Mouse (Mus musculus): ENCODE data around the gene Eftud2.
A peak's percentile ranks its signal among the peaks of the same experiment; 100 is the strongest.

Gene Eftud2

DNA sequence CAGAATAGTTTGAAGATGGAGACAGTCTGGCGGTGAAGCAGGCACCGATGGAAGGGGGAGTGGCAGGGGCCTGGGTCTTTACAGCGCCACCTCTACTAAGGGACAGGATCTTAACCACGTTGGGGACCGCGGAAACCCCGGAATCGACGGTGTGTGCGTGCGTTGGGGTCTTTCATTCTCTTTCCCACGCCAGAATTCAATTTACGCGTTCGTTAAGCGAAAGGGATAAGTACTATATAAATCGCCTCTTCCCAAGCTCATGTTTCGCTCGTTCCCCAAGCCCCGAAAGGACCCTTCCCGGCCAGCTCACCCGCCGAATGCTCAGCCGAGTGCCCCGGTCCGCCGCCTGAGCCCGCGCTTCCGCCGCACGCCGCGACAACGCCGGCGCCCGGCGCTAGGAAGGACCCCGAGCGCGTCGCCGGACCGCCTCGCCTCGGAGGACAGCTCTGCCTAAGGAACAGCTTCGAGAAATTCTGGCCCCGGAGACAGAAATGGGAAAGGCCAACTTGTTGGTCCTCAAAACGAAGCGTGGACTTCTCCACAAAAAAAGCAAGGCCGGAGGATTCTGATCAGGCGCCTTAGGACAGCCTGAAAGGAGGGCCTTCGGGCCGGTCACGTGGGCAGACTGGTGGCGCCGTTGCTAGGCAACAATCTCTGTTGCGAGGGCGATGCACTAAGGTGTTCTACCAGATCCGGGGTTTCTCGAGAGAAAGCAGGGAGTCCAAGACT lies at the start of gene Eftud2, which contains the start of gene Ccdc103:
Gene Eftud2 (minus strand): TSS at position 401 of the 729 bp plus-strand sequence.
Gene Ccdc103 (plus strand): TSS at position 620 of the 729 bp plus-strand sequence.
- peak; percentile 85; the same call in 1 of the 2 replicates for TF ChIP-seq GATA4 (IDR thresholded peaks at IDR 0.05; ENCODE audit: insufficient replicate concordance, low read length)

GRCm38 (mm10) chr11:102925351-102925717 lies 44.5 kb upstream of the Eftud2 start:
- TF ChIP-seq GATA4 (IDR thresholded peaks at IDR 0.05; ENCODE audit: insufficient replicate concordance, low read length) = no peak

DNA sequence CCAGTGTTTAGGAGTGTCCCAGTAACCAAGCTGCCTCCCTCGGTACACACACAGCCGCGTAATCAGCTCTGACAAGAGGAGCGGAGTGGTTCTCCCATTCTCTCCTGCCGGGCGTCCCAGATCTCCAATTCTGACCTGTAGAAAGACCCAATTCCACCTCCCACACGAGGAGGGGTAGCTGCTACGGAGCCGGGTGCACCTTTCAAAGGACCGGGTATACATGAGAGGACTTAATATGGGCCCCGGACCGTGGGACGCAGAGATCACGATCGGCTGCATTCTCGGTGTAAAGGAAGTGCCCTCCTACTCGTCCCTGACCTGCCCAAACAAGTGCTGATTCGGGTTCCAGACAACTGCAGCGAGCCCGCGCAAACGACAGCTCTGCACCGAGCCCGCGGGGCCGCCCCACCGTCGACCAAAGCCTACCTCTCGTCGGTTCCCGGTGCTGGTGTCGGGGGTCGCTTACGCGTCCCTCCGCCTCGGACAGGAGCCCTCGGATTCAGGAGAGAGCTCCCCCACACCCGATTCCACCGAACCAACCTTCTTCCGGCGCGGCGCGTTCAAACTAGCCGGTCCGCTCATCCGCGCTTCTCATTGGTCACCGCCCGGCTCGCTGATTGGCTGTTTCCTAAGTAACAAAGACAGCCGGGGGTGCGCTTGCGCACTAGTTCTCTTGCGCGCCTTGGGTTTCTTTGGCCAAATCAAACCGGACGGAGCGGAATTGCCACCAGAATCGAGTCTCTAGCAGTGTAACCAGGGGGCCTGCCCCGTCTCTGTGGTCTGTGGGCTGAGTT lies 44.0 kb upstream of the Eftud2 start, which contains the start of gene Kif18b:
Gene Kif18b (minus strand): TSS at position 568 of the 794 bp plus-strand sequence.
- no peak for TF ChIP-seq GATA4 (IDR thresholded peaks at IDR 0.05; ENCODE audit: insufficient replicate concordance, low read length)

DNA sequence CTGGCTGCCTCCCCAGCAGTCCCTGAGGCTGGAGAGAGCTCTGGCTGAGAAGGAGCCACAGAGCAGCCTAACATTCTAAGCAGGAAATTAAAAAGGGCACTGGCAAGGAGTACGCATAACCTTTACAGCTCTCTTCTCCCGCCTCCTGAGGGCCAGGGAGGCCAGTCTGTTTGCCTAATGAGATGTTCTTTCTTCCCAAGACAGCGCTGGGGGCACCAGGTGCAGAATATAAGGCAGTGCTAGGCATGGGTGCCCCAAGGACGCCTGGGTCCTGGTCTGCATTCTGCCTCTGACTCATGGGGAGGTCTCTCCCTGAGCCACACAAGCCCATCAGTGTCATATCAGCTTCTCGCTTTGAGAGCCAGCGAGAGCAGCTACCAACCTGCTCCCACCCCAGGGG lies 40.7 kb upstream of the Eftud2 start:
- no peak for TF ChIP-seq GATA4 (IDR thresholded peaks at IDR 0.05; ENCODE audit: insufficient replicate concordance, low read length)

GRCm38 (mm10) chr11:102918077-102918476 lies 37.3 kb upstream of the Eftud2 start:
- TF ChIP-seq GATA4 (IDR thresholded peaks at IDR 0.05; ENCODE audit: insufficient replicate concordance, low read length) = no peak

DNA sequence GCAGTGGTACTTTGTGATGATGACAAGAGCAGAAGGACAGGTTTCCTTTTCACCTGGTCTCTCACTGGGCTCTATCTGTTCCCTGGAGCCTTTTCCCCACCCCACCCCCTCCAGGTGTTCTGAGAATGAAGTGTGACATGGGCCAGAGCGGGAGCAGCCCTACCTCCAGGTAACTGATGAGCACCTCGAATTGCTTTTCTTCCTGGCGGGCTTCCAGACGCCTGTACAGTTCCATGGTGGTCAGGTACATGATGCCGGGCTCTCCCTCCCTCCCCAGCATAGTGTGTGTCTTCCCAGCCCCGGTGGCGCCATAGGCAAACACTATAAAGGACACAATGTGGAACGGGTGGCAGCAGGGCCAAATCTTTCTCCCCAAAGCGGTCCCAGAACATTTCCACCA lies 34.6 kb upstream of the Eftud2 start:
- TF ChIP-seq GATA4 (IDR thresholded peaks at IDR 0.05; ENCODE audit: insufficient replicate concordance, low read length) = no peak

DNA sequence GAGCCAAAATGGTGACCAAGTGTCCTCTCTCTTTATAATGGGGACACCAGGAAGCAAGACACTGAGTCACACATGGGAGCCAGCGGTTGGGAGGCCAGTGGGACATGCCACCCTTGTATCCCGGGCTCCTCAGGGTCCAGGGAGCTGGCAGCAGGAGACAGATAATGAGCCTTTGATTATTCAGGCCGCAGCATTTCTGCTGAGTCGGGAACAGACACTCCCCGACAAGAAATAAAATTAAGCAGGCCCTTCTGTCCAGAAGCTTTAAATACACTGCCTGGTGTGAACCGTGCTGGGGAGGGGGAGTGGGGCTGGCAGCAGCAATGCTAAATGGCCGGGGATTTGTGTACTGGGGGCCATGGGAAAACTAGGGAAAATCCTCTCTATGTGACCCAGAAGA lies 30.6 kb upstream of the Eftud2 start:
- TF ChIP-seq GATA4 (IDR thresholded peaks at IDR 0.05; ENCODE audit: insufficient replicate concordance, low read length) = no peak

- TF ChIP-seq GATA4 (IDR thresholded peaks at IDR 0.05; ENCODE audit: insufficient replicate concordance, low read length) = no peak
Measured at GRCm38 (mm10) chr11:102903654-102904053, 22.9 kb upstream of the Eftud2 start.

DNA sequence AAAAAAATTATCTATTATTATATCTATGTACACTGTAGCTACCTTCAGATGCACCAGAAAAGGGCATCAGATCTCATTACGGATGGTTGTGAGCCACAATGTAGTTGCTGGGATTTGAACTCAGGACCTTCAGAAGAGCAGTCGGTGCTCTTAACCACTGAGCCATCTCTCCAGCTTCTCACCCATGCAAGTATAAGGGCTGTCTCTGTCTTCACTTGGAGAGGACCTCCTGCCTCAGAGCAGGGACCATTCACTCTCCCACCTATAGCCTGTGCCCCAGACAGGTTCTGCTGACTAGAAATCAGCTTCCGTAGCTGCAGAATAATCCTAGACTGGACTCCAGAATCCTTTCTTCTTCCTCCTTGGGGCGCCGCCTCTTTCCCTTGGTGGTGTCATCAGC lies 21.3 kb upstream of the Eftud2 start:
- no peak for TF ChIP-seq GATA4 (IDR thresholded peaks at IDR 0.05; ENCODE audit: insufficient replicate concordance, low read length)

- no peak for TF ChIP-seq GATA4 (IDR thresholded peaks at IDR 0.05; ENCODE audit: insufficient replicate concordance, low read length)
Measured at GRCm38 (mm10) chr11:102901199-102901598, 20.4 kb upstream of the Eftud2 start.

GRCm38 (mm10) chr11:102900763-102901162 lies 20.0 kb upstream of the Eftud2 start, which contains the start of gene Gfap:
Gene Gfap, minus strand, starts transcription at chr11:102900912.
- no peak for TF ChIP-seq GATA4 (IDR thresholded peaks at IDR 0.05; ENCODE audit: insufficient replicate concordance, low read length)

GRCm38 (mm10) chr11:102898408-102898807 lies 17.6 kb upstream of the Eftud2 start:
- no peak for TF ChIP-seq GATA4 (IDR thresholded peaks at IDR 0.05; ENCODE audit: insufficient replicate concordance, low read length)

DNA sequence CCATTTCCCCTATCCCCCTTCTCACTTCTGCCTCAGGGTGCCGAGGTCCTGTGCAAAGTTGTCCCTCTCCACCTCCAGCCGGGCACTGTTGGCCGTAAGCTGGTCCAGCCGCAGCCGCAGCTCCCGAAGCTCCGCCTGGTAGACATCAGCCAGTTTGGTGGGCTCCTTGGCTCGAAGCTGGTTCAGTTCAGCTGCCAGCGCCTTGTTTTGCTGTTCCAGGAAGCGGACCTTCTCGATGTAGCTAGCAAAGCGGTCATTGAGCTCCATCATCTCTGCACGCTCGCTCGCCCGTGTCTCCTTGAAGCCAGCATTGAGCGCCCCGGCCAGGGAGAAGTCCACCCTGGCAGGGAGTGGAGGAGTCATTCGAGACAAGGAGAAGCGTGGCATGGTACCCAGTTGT lies 15.9 kb upstream of the Eftud2 start:
- no peak for TF ChIP-seq GATA4 (IDR thresholded peaks at IDR 0.05; ENCODE audit: insufficient replicate concordance, low read length)

- no peak for TF ChIP-seq GATA4 (IDR thresholded peaks at IDR 0.05; ENCODE audit: insufficient replicate concordance, low read length)
Measured at GRCm38 (mm10) chr11:102895779-102896178, 15.0 kb upstream of the Eftud2 start.

GRCm38 (mm10) chr11:102894716-102895115 lies 13.9 kb upstream of the Eftud2 start:
- no peak for TF ChIP-seq GATA4 (IDR thresholded peaks at IDR 0.05; ENCODE audit: insufficient replicate concordance, low read length)

Measured in liver, adult (tissue).